In the genomic region with DNA sequence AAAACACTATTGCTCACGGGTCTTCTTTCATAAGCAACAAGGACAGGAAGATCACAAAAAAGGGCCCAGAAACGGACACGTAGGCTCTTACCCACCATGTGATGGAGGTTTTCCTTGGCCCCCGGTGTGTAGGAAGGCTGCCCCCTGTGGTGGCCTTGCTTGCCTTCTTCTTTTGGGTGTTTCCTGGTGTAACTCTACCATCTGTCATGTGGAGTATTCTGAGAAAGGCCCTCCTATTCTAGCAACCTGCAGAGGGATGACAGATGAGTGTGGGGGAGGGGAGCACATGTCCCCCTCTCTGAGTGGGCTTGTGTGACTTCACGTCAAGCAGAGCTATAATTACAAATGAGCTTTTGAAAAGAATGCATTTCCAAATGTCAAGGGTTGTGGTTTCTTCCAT, we compare ENCODE assay signal across 12 mouse cellular contexts.
DNase-seq lines count a peak whose midpoint lies in the region; ATAC-seq and TF ChIP-seq lines count a peak whose summit lies in the region.
"Had no signal": no experiment of that assay in that cellular context is flagged by ENCODE, and none has a peak within 500 bp of the region (broad histone marks: within the 10 kb centered on the region; RNA-seq: fewer than 3 reads in every experiment).

No protein-coding gene starts in this region.

- peaks cover 3% of the 10 kb centered on the region; the same call in 1 of the 2 replicates for H3K4me1 ChIP-seq in forebrain, embryonic 13.5 days
- H3K4me1 ChIP-seq in forebrain, postnatal 0 days (ENCODE audit: insufficient read depth), result no peaks in the 10 kb centered on the region
- H3K4me1 ChIP-seq in heart, embryonic 16.5 days (ENCODE audit: control insufficient read depth, insufficient read depth, low read length), result peaks cover 9% of the 10 kb centered on the region
- no peaks in the 10 kb centered on the region for H3K4me1 ChIP-seq in midbrain, postnatal 0 days (ENCODE audit: insufficient read depth, low read length)
- H3K4me1 ChIP-seq in midbrain, embryonic 10.5 days, result no peaks in the 10 kb centered on the region
- H3K4me1 ChIP-seq: liver, embryonic 12.5 days had no signal

- no peaks in the 10 kb centered on the region for H3K27me3 ChIP-seq in forebrain, embryonic 13.5 days
- no peaks in the 10 kb centered on the region for H3K27me3 ChIP-seq in forebrain, postnatal 0 days (ENCODE audit: insufficient read depth, low read length)
- H3K27me3 ChIP-seq in heart, embryonic 16.5 days (ENCODE audit: control insufficient read depth, insufficient read depth, low read length), result no peaks in the 10 kb centered on the region
- no peaks in the 10 kb centered on the region for H3K27me3 ChIP-seq in midbrain, postnatal 0 days (ENCODE audit: insufficient read depth, low read length)
- H3K27me3 ChIP-seq in midbrain, embryonic 10.5 days (ENCODE audit: low read depth, poor library complexity, severe bottlenecking), result no peaks in the 10 kb centered on the region
- H3K27me3 ChIP-seq: liver, embryonic 12.5 days had no signal

- peak; percentile 59; the same call in 1 of the 2 replicates for ATAC-seq in forebrain, embryonic 13.5 days
- ATAC-seq in forebrain, postnatal 0 days, result no peak
- ATAC-seq in heart, embryonic 16.5 days (replicated peaks; ENCODE audit: extremely low read depth, insufficient read depth, low FRiP score), result peak; percentile 42
- ATAC-seq in midbrain, postnatal 0 days (ENCODE audit: low FRiP score), result no peak
- ATAC-seq: liver, embryonic 12.5 days had no signal

- H3K36me3 ChIP-seq in forebrain, embryonic 13.5 days (ENCODE audit: poor library complexity, severe bottlenecking), result no peaks in the 10 kb centered on the region
- no peaks in the 10 kb centered on the region for H3K36me3 ChIP-seq in forebrain, postnatal 0 days (ENCODE audit: insufficient read depth)
- no peaks in the 10 kb centered on the region for H3K36me3 ChIP-seq in heart, embryonic 16.5 days (ENCODE audit: control insufficient read depth, insufficient read depth)
- H3K36me3 ChIP-seq in midbrain, postnatal 0 days (ENCODE audit: insufficient read depth, low read length), result no peaks in the 10 kb centered on the region
- no peaks in the 10 kb centered on the region for H3K36me3 ChIP-seq in midbrain, embryonic 10.5 days
- H3K36me3 ChIP-seq: liver, embryonic 12.5 days had no signal

- no peak for DNase-seq in forebrain, postnatal 0 days
- DNase-seq in heart, adult 11 months, result no peak
- peak; percentile 45 for DNase-seq in midbrain, postnatal 0 days (ENCODE audit: low spot score)
- DNase-seq in midbrain, embryonic 10.5 days (ENCODE audit: low spot score), result no peak
- DNase-seq in MN1 (ENCODE audit: low spot score), result no peak
- DNase-seq: adrenal gland, postnatal 10 days; kidney, postnatal 25 days; lung, postnatal 14 days had no signal

- H3K9me3 ChIP-seq in forebrain, embryonic 13.5 days (replicated peaks), result no peaks in the 10 kb centered on the region
- no peaks in the 10 kb centered on the region for H3K9me3 ChIP-seq in forebrain, postnatal 0 days (ENCODE audit: low read length)
- H3K9me3 ChIP-seq in heart, embryonic 16.5 days (replicated peaks; ENCODE audit: control insufficient read depth, low read length), result no peaks in the 10 kb centered on the region
- no peaks in the 10 kb centered on the region for H3K9me3 ChIP-seq in midbrain, postnatal 0 days (ENCODE audit: low read length)
- no peaks in the 10 kb centered on the region for H3K9me3 ChIP-seq in midbrain, embryonic 10.5 days (replicated peaks)
- H3K9me3 ChIP-seq: liver, embryonic 12.5 days had no signal

- no peak overlapping the region for H3K9ac ChIP-seq in forebrain, embryonic 13.5 days
- no peak overlapping the region for H3K9ac ChIP-seq in forebrain, postnatal 0 days
- no peak overlapping the region for H3K9ac ChIP-seq in heart, embryonic 16.5 days (ENCODE audit: low read length)
- H3K9ac ChIP-seq in midbrain, postnatal 0 days (replicated peaks; ENCODE audit: low read length, poor library complexity, severe bottlenecking), result no peak overlapping the region
- H3K9ac ChIP-seq: liver, embryonic 12.5 days had no signal

- no peak overlapping the region for H3K27ac ChIP-seq in forebrain, embryonic 13.5 days
- H3K27ac ChIP-seq in forebrain, postnatal 0 days (ENCODE audit: low read depth, low read length), result no peak overlapping the region
- H3K27ac ChIP-seq in heart, embryonic 16.5 days (ENCODE audit: low read length), result peak overlapping the region; percentile 91
- no peak overlapping the region for H3K27ac ChIP-seq in midbrain, postnatal 0 days (ENCODE audit: low read depth, low read length)
- H3K27ac ChIP-seq in midbrain, embryonic 10.5 days (replicated peaks), result no peak overlapping the region
- H3K27ac ChIP-seq: liver, embryonic 12.5 days; stomach, postnatal 0 days had no signal

- H3K4me3 ChIP-seq in forebrain, embryonic 13.5 days, result no peak overlapping the region
- H3K4me3 ChIP-seq in forebrain, postnatal 0 days (ENCODE audit: low read depth, low read length), result no peak overlapping the region
- no peak overlapping the region for H3K4me3 ChIP-seq in heart, embryonic 16.5 days (ENCODE audit: low read length)
- no peak overlapping the region for H3K4me3 ChIP-seq in midbrain, postnatal 0 days (ENCODE audit: low read depth, low read length)
- H3K4me3 ChIP-seq in midbrain, embryonic 10.5 days, result no peak overlapping the region
- H3K4me3 ChIP-seq: liver, embryonic 12.5 days had no signal

- H3K4me2 ChIP-seq in forebrain, embryonic 13.5 days, result no peak overlapping the region
- no peak overlapping the region for H3K4me2 ChIP-seq in forebrain, postnatal 0 days (ENCODE audit: low read depth)
- H3K4me2 ChIP-seq in heart, embryonic 16.5 days (ENCODE audit: low read depth, low read length), result no peak overlapping the region
- H3K4me2 ChIP-seq in midbrain, postnatal 0 days (ENCODE audit: low read depth, low read length, poor library complexity, severe bottlenecking), result no peak overlapping the region
- H3K4me2 ChIP-seq: liver, embryonic 12.5 days had no signal

- no peak for TF ChIP-seq CTCF in forebrain, postnatal 0 days (IDR thresholded peaks at IDR 0.05; ENCODE audit: low read depth)
- no peak for TF ChIP-seq CTCF in midbrain, postnatal 0 days (IDR thresholded peaks at IDR 0.05)

- 77% methylated on average over 5 of the region's 5 CpGs for WGBS in forebrain, embryonic 13.5 days
- WGBS in forebrain, postnatal 0 days, result 73% methylated on average over 5 of the region's 5 CpGs
- 61% methylated on average over 5 of the region's 5 CpGs for WGBS in heart, embryonic 16.5 days
- WGBS in midbrain, postnatal 0 days, result 80% methylated on average over 5 of the region's 5 CpGs
- WGBS in midbrain, embryonic 10.5 days, result 73% methylated on average over 5 of the region's 5 CpGs

Comparison
In these comparisons a context has a peak if more than half of its experiments do, and no peak if none do; other contexts are left out.
1. ATAC-seq: peak in forebrain, embryonic 13.5 days (single experiment) and heart, embryonic 16.5 days (single experiment); none in forebrain, postnatal 0 days (single experiment) and midbrain, postnatal 0 days (single experiment).